Mouse (Mus musculus) kidney, adult 8-10 months (tissue): ENCODE results near the gene Tlr12.
"Not testable (repeated sequence)": the region's sequence is repeated elsewhere in the genome, so short reads cannot be mapped to it uniquely, and the experiment has no call there.

ENCODE experiments used
- DNase-seq, 2 experiments: peaks; one replicate each; pipeline ENCODE4 v3.0.0; 2022

Tlr12 gene

DNA sequence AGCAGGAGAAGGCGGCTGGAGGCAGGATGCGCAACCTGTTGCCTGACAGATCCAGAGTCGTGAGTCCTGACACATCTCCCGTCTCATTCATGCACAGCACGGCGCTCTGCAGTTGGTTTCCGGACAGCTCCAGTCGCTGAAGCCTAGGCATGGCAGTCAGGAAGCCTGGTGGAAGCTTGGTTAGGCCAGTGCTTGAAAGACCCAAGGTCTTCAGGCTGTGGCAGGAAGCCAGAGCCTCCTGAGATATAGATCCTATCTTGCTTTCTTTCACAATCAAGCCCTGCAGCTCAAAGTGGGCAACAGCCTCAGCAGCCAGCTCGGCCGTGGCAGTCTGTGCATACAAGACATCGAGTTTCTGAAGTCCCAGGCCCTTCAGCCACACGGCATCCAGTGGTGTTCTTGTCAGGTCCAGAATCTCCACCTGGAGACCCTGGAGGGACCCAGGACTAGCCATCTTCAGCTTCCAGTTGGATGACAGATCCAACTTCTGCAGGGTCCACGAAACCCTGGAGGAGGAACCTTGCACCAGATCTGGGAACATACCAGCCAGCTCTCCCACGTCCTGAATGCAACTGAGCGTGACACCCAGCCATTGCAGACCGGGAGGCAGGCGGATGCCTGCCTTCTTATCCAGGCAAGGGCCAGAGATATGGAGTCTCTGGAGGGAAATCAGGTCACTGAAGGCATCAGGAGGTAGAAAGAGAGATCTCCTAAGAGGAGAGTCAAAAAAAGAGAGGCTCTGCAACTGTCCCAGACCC, 877 bp downstream of the Tlr12 start:
- peak in 1 of 2 experiments; percentile 47 for DNase-seq

DNA sequence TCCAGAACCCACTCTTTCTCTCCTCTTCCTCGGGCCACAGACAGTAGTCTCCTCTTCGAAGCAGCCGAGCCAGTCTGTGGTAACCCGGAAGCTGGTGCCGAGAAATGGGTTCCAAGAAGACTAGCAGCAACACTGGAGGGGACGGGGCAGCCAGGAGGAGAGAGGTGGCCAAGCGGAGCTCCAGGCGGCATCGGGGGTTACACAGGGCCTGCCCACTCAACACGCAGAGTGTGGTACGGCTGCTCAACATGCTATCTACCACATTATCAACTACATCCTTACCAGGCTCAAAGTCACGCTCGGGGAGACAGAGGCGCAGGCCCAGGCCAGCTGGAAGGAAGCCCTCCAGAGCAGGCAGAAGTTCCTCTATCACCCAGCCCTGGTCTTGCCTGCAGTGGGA, 2.7 kb downstream of the Tlr12 start:
- DNase-seq: no peak

DNA sequence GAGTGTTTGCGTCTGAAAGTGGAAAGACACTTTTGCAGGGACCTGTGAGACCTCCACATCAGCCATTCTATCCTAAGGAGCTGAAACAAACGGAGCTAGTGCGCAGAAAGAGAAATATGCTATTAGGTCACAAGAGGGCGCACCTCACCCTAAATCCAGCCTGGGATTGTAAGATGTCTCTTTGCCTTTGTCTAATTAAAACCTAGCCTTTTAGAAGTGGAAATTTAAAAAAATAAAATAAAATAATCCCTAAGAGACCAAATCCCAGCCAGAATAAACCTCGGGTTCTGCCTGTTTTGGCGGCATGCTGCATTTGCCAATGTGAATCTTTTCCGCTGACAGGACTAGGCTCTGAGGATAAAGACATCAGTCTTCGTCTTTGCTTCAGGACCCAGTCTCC, 5.1 kb downstream of the Tlr12 start:
- DNase-seq: peak in 1 of 2 experiments; percentile 69

DNA sequence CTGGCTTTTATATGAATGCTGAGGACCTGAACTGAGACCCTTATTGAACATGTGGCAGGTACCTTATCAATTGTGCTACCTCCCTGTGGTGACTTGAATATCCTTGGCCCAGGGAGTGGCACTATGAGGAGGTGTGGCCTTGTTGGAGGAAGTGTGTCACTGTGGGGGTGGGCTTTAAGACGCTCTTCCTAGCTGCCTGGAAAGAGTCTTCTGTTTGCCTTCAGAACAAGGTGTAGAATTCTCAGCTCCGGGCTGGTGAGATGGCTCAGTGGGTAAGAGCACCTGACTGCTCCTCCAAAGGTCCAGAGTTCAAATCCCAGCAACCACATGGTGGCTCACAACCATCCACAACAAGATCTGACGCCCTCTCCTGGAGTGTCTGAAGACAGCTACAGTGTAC, 6.7 kb downstream of the Tlr12 start:
- DNase-seq: not testable (repeated sequence)

DNA sequence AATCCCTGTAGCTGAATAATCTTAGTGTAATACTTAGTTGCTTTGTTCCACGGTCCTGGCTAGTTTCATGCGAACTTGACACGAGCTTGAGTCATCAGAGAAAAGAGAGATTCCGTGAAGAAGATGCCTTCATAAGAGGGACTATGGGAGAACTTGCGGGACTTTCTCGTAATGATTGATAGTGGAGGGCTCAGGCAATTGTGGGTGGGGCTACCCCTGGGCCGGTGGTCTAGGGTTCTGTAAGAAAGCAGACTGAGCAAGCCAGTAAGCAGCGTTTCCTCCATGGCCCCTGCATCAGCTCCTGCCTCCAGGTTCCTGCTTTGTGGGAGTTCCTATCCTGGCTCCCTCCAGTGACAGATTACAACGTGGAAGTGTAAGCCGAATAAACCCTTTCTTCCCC, 7.7 kb downstream of the Tlr12 start:
- peak; percentile 22 to 30 for DNase-seq

DNA sequence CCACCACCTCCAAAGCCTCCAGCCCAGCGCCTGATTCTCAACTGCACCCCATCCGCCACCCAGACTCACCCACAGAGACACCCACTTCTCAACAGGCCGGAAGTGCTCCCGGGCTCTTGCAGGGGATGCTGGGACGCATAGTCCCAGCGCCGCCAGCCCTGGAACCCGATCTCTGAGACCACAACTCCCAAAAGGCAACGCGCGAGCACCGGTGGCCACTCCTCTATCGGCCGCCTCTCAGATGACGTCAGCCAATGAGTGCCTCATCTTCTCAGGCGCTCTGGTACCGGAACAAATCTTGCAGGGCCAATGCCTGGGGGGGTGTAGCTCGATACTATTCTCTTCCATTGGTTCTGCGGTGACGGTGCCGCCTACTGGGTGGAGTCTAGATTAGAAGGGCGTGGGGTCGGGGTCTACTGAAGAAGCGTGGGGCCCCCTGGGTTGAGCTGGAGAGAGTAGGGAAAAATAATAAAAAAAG, 8.5 kb downstream of the Tlr12 start, which contains the start of gene Zscan20:
Zscan20 (minus strand) TSS at position 174 of the 478 bp plus-strand sequence.
- peak; percentile 98 to 99 for DNase-seq

DNA sequence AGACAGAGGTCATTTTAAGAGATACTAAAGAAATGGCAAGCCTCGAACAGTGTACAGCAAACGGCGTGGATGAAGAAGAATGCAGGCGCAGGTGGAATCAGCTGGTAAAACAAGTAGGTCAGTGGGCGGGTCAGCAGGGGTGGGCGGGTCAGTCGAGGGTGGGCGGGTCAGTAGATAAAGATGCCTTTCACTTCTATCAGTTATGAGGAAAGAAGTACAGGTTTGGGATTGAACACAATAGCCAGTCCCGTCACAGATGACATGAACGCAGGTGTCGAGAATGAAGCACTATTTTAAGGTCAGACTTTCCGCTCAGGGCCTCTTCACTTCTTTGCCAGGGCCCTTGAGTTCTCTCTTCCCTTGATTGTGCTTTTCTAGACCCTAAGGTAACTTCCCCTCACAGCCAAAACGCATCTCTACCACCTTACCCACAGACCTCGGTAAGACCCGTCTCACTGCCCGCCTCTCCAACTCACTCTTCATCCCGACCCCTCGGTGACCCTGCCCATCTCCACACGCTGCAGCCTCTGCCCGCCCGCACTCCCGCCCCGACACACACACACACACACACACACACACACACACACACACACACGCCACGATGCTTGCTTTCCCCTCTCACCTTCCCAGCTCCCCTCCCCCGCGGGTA, 9.0 kb downstream of the Tlr12 start:
- DNase-seq: peak in 1 of 2 experiments; percentile 31

DNA sequence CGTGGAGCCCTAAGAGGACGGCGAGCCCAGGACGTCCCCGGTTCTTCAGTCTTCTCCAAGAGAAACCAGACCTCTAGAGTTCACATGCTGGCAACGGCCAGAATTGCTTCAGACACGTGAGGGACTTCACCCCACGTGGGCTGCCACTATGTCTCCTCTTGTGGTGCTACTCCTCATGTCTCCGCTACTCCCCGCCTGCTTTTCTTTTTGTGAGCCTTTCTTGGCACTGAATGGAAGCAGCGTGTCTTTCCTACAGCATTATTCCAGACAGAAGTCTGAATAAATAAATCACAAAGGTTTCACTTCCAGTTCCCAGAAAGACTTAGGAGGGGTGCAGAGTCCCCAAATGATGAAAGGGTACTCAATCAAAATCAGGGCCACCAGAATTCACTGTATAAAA, 10.8 kb downstream of the Tlr12 start:
- DNase-seq: no peak

DNA sequence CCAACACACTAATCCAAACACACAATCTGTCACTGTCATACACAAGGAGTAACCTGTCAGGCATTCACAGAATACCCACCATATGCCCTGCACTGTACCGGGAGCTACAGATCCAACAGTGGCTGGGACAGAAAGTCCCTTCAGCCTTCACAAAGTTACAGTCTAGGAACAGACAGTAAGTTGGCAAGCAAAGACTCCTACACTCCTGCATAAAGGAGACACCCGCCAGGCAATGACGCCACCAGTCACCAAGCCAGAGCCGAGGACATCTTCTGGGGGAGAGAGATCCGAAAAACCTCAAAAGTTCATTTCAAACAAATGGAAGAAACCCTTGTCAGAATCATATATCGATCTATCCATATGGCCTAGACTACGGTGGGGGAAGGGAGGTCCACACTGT, 11.8 kb downstream of the Tlr12 start:
- DNase-seq: no peak

DNA sequence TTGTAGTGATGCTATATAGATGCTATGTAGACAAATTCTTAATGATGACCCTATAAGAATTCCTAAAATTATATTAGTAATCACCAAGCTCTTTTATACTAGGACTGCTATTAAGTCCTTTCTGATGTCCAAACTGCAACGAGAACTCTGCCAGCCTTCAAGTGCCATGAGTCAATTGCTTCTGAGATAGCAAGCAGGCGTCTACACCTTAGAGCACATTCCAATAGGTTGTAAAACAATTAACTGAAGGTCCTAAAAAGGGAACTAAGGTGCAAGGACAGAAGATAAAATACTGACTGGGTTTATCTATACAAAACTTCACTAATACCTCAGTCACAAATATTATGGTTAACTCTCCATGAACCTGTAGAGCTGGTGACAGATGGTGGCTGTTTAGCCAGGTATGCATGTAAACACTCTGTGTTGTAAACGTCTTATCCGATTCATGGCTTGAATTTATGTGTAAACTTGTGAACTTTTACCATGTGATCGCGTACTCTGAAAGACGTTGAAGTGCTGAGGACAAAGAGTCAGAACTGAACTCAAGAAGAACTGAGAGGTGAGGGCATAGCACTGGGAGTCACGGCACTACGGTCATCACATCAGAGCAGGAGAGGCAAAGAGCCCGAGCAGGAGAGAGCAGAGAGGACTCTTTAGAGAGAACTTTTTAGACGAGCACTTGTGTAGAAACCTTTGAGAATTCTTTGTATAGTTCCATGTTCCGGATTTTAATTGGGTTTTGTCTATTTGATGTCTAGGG, 20.4 kb downstream of the Tlr12 start:
- no peak for DNase-seq

DNA sequence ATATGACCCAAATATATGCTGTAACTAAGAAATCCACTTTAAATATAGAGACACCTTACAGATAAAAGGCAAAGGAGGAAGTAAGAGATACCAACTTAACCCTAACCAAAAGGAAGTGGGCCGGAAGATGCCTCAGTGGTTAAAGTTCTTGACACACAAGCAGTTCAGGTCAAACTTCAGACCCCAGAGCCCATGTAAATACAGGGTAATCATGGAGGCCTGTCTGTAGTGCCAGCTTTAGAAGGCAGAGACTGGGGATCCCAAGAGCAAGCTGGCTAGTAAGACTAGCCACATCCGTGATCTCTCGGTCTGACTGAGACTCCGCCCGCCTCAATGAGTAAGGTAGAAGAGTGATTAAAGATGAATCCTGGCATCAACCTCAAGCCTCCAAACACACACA, 24.4 kb downstream of the Tlr12 start:
- DNase-seq: no peak

DNA sequence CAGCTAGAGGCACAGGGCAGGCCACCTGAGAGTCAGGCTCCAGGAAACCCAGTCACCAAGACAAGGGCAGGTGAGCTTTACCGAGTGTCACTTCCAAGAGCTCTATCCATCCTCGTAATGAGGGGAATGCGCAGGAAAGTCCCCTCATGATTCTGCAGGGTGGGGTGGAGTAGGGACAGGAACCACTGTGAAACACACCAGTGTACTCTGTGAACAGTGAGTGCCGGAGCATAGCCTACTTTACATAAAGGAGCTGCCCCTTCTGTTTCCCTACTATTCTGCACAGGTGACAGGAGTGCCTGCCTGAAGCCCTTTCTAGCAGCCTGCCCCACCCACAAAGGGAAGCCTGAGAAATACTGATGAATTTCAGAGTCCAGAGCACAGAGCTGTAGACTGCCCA, 25.1 kb downstream of the Tlr12 start:
- no peak for DNase-seq

DNA sequence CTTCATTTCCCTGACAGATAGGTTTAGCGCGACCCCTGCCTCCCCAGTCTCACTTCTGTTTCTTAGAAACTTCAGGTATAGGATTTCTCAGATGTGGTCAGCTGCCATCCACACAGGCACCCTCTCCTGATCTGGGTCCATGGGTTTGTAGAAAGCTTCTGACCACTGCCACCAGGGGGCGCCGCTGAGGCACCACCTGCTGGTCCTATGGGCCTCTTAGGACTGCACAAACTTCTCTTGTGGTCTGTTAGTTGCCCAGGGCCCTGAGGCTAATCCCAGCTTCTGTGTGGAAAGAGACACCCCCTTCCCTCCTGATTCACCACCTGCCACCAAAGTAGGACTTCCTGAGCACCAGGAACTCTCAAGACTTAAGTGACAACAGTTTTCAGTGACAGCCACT, 39.2 kb downstream of the Tlr12 start:
- peak in 1 of 2 experiments; percentile 32 for DNase-seq

DNA sequence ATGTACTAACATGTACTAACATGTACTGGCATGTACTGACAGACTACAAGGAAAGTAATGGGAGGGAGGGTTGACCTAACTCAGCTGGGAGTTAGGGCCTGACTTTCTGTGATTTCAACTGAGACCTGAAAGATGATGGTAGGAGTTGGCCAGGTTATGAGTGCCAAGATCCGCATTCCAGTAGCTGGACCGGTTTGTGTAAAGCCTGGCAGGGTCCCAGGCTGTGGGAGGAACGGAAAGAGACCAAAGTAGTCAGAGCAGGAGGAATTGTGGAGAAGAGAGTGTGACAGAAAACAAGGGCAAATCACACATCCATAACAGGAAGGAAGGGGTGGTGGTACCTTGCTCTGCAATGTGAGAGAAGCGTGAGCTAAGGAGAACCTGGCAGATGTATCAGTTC, 42.6 kb downstream of the Tlr12 start:
- peak; percentile 15 to 21 for DNase-seq
